Mouse (Mus musculus) ovary, postnatal 10 days (tissue): ENCODE measurements around the gene Pip4k2a.

Experiments used
- DNase-seq: peaks from one replicate; pipeline ENCODE4 v3.0.0; 2022; ENCODE audit warnings: low spot score

The Pip4k2a gene

GRCm38 (mm10) chr2:18923806-18924595 lies 73.9 kb downstream of the Pip4k2a start:
- DNase-seq = no peak

- DNase-seq = no peak
These were observed 74.8 kb downstream of the Pip4k2a start for GRCm38 (mm10) chr2:18923098-18923649.

- DNase-seq = no peak
These were observed 76.3 kb downstream of the Pip4k2a start for GRCm38 (mm10) chr2:18921570-18922180.

GRCm38 (mm10) chr2:18920461-18920877 lies 77.5 kb downstream of the Pip4k2a start:
- no peak for DNase-seq

- DNase-seq = no peak
These were observed 78.0 kb downstream of the Pip4k2a start for GRCm38 (mm10) chr2:18919797-18920354.

- no peak for DNase-seq
These were observed 80.1 kb downstream of the Pip4k2a start for GRCm38 (mm10) chr2:18917838-18918237.

- DNase-seq = no peak
These were observed 80.6 kb downstream of the Pip4k2a start for GRCm38 (mm10) chr2:18917380-18917750.

GRCm38 (mm10) chr2:18916615-18917379 lies 81.1 kb downstream of the Pip4k2a start:
- DNase-seq = no peak

GRCm38 (mm10) chr2:18916042-18916407 lies 81.9 kb downstream of the Pip4k2a start:
- DNase-seq = no peak

- DNase-seq = no peak
These were observed 82.4 kb downstream of the Pip4k2a start for GRCm38 (mm10) chr2:18915372-18916041.

- no peak for DNase-seq
These were observed 83.2 kb downstream of the Pip4k2a start for GRCm38 (mm10) chr2:18914750-18915149.

GRCm38 (mm10) chr2:18913642-18914041 lies 84.3 kb downstream of the Pip4k2a start:
- no peak for DNase-seq

- no peak for DNase-seq
These were observed 86.5 kb downstream of the Pip4k2a start for GRCm38 (mm10) chr2:18911251-18911934.

- no peak for DNase-seq
These were observed 87.7 kb downstream of the Pip4k2a start for GRCm38 (mm10) chr2:18910209-18910608.

- no peak for DNase-seq
These were observed 88.2 kb downstream of the Pip4k2a start for GRCm38 (mm10) chr2:18909713-18910112.

GRCm38 (mm10) chr2:18907269-18907668 lies 90.7 kb downstream of the Pip4k2a start:
- no peak for DNase-seq

- no peak for DNase-seq
These were observed 91.4 kb downstream of the Pip4k2a start for GRCm38 (mm10) chr2:18906421-18907084.

GRCm38 (mm10) chr2:18903301-18904068 lies 94.4 kb downstream of the Pip4k2a start:
- DNase-seq = no peak

GRCm38 (mm10) chr2:18901133-18901532 lies 96.8 kb downstream of the Pip4k2a start:
- DNase-seq = no peak

GRCm38 (mm10) chr2:18900635-18901034 lies 97.3 kb downstream of the Pip4k2a start:
- no peak for DNase-seq
